Mouse (Mus musculus): ENCODE measurements around the gene Psmb9. TPM values are rescaled to one million over a fixed set of nuclear protein-coding genes. Genes with fewer than 3 reads are reported as not detected.
"Not testable (repeated sequence)": the region's sequence is repeated elsewhere in the genome, so short reads cannot be mapped to it uniquely, and the experiment has no call there.

Psmb9 gene
- 0.80 and 0.96 TPM in 2 replicates for polyA plus RNA-seq (2014; fragmentation: Nextera tagmentation; extraction: Ambion mirVana)

DNA sequence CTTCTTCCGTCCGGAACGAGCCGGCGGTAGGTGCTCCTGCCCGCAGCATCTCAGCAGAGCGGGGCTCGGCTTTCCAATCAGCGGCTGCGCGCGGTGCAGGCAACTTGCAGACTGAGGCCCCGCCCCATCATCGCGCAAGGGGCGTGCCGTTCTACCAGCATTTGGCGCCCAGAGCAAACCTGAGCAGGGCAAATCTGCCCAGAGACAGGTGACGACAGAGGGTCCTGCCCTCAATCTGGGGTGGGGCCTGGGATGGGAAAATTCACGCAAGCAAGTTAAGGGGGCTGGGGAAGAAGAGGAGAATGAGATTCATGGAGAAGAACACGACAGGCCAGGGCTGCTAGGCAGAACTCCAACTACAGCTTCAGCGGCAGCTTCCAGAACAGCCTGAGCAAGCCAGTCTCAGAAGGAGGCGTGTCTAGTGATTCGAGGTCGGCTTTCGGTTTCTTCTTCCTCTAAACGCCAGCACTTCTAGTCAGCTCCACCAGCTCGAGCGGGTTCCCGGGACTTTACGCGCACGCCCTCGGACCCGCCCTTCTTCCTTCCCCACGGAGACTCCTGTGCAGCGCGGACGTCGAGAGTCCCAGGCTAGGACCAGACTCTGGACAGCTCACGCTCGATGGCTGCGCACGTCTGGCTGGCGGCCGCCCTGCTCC, at the start of gene Psmb9, which contains the start of gene Tap1:
Psmb9 (minus strand) TSS at position 504 of the 656 bp plus-strand sequence.
Tap1 (plus strand) TSS at position 293 of the 656 bp plus-strand sequence.
- DNase-seq (ENCODE audit: low spot score) = peak; percentile 92
- H3K4me1 ChIP-seq (ENCODE audit: control insufficient read depth, insufficient read depth, low read length) = peaks cover 8% of the 10 kb centered on the region
- H3K4me2 ChIP-seq (ENCODE audit: low read depth) = peak within 1 kb of the TSS; percentile 67
- peak within 1 kb of the TSS; percentile 15 for H3K9ac ChIP-seq (ENCODE audit: low read length)
- WGBS = under 1% methylated on average over 46 of the region's 46 CpGs
- H3K9me3 ChIP-seq (ENCODE audit: control insufficient read depth, low read length) = no peaks in the 10 kb centered on the region
- peaks cover 38% of the 10 kb centered on the region for H3K27me3 ChIP-seq (ENCODE audit: control insufficient read depth, insufficient read depth, low read length)
- H3K27ac ChIP-seq (ENCODE audit: low read depth, low read length) = no peak within 1 kb of the TSS
- peak within 1 kb of the TSS; percentile 39 for H3K4me3 ChIP-seq (ENCODE audit: low read depth, low read length)
- peak; percentile 86 for ATAC-seq (ENCODE audit: insufficient read depth, low FRiP score, low TSS enrichment)
- H3K36me3 ChIP-seq (ENCODE audit: control insufficient read depth, insufficient read depth, low read length) = no peaks in the 10 kb centered on the region

DNA sequence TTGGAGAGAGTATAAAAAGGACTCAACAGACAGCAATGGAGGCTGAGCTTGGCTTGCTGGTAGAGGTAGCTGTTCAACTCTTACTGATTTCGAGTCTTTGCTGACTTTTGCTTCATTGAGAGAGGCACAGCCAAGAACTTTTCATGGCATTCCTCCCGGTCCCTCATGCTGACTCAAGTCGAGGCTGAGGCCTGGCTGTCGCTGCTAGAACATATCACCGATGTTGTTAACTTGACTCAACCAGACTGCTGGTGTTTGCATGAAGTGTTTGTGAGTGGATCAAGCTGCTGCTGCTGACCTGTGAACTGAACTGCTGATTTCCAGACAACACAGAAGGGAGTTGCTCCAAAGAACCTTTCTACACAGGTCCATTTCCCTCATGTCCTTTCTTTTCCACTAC, 49.1 kb upstream of the Psmb9 start:
- 89% methylated on average over 5 of the region's 5 CpGs for WGBS
- H3K27me3 ChIP-seq (ENCODE audit: control insufficient read depth, insufficient read depth, low read length) = no peaks in the 10 kb centered on the region
- ATAC-seq (ENCODE audit: insufficient read depth, low FRiP score, low TSS enrichment) = no peak
- H3K9me3 ChIP-seq (ENCODE audit: control insufficient read depth, low read length) = no peaks in the 10 kb centered on the region; the same call in 1 of the 2 replicates
- no peak overlapping the region for H3K4me3 ChIP-seq (ENCODE audit: low read depth, low read length)
- no peak overlapping the region for H3K27ac ChIP-seq (ENCODE audit: low read depth, low read length)
- no peaks in the 10 kb centered on the region for H3K4me1 ChIP-seq (ENCODE audit: control insufficient read depth, insufficient read depth, low read length)
- no peak overlapping the region for H3K4me2 ChIP-seq (ENCODE audit: low read depth)
- no peaks in the 10 kb centered on the region for H3K36me3 ChIP-seq (ENCODE audit: control insufficient read depth, insufficient read depth, low read length)
- DNase-seq (ENCODE audit: low spot score) = no peak
- no peak overlapping the region for H3K9ac ChIP-seq (ENCODE audit: low read length)

DNA sequence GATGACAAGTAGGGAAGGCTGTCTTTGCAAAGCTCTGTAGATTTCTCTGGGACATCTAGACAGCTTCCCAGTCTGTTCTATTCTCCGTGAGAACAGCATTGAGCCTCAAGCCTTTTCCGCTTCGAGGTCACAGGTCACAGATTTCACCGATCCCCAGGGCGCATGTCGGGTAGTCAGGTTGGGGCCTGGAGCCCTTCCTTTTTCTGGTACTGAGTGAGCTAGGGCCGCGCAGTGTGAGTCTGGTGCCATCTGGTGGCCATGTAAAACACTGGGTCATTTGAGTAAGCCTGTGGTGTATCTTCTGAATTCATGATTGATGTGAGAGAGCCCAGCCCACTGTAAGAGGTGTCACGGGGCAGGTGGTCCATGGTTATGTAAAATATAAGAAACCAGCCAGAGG, 47.4 kb upstream of the Psmb9 start:
- no peak overlapping the region for H3K9ac ChIP-seq (ENCODE audit: low read length)
- 64% methylated on average over 9 of the region's 9 CpGs for WGBS
- no peaks in the 10 kb centered on the region for H3K4me1 ChIP-seq (ENCODE audit: control insufficient read depth, insufficient read depth, low read length)
- H3K4me3 ChIP-seq (ENCODE audit: low read depth, low read length) = no peak overlapping the region
- peak; percentile 58 for DNase-seq (ENCODE audit: low spot score)
- H3K9me3 ChIP-seq (ENCODE audit: control insufficient read depth, low read length) = no peaks in the 10 kb centered on the region
- H3K27ac ChIP-seq (ENCODE audit: low read depth, low read length) = no peak overlapping the region
- no peaks in the 10 kb centered on the region for H3K36me3 ChIP-seq (ENCODE audit: control insufficient read depth, insufficient read depth, low read length)
- no peak overlapping the region for H3K4me2 ChIP-seq (ENCODE audit: low read depth)
- ATAC-seq (ENCODE audit: insufficient read depth, low FRiP score, low TSS enrichment) = no peak
- no peaks in the 10 kb centered on the region for H3K27me3 ChIP-seq (ENCODE audit: control insufficient read depth, insufficient read depth, low read length)

GRCm38 (mm10) chr17:34232021-34232420, 44.5 kb upstream of the Psmb9 start:
- 82% methylated on average over 5 of the region's 7 CpGs for WGBS
- DNase-seq (ENCODE audit: low spot score); ATAC-seq (ENCODE audit: insufficient read depth, low FRiP score, low TSS enrichment); H3K4me3 ChIP-seq (ENCODE audit: low read depth, low read length); H3K36me3 ChIP-seq (ENCODE audit: control insufficient read depth, insufficient read depth, low read length); H3K9me3 ChIP-seq (ENCODE audit: control insufficient read depth, low read length); H3K27me3 ChIP-seq (ENCODE audit: control insufficient read depth, insufficient read depth, low read length); H3K4me2 ChIP-seq (ENCODE audit: low read depth); H3K9ac ChIP-seq (ENCODE audit: low read length); H3K27ac ChIP-seq (ENCODE audit: low read depth, low read length); H3K4me1 ChIP-seq (ENCODE audit: control insufficient read depth, insufficient read depth, low read length): not testable (repeated sequence)

GRCm38 (mm10) chr17:34230971-34231370, 43.4 kb upstream of the Psmb9 start:
- DNase-seq (ENCODE audit: low spot score); H3K9ac ChIP-seq (ENCODE audit: low read length); H3K36me3 ChIP-seq (ENCODE audit: control insufficient read depth, insufficient read depth, low read length); H3K4me3 ChIP-seq (ENCODE audit: low read depth, low read length); H3K4me1 ChIP-seq (ENCODE audit: control insufficient read depth, insufficient read depth, low read length); ATAC-seq (ENCODE audit: insufficient read depth, low FRiP score, low TSS enrichment); H3K27me3 ChIP-seq (ENCODE audit: control insufficient read depth, insufficient read depth, low read length); H3K9me3 ChIP-seq (ENCODE audit: control insufficient read depth, low read length); H3K4me2 ChIP-seq (ENCODE audit: low read depth); H3K27ac ChIP-seq (ENCODE audit: low read depth, low read length): not testable (repeated sequence)
- 95% methylated on average over 3 of the region's 9 CpGs for WGBS

- WGBS = 97% methylated on average over 11 of the region's 23 CpGs
- not testable (repeated sequence) for ATAC-seq (ENCODE audit: insufficient read depth, low FRiP score, low TSS enrichment); H3K4me1 ChIP-seq (ENCODE audit: control insufficient read depth, insufficient read depth, low read length); H3K4me3 ChIP-seq (ENCODE audit: low read depth, low read length); H3K27me3 ChIP-seq (ENCODE audit: control insufficient read depth, insufficient read depth, low read length); H3K4me2 ChIP-seq (ENCODE audit: low read depth); H3K9me3 ChIP-seq (ENCODE audit: control insufficient read depth, low read length); H3K36me3 ChIP-seq (ENCODE audit: control insufficient read depth, insufficient read depth, low read length); DNase-seq (ENCODE audit: low spot score); H3K27ac ChIP-seq (ENCODE audit: low read depth, low read length); H3K9ac ChIP-seq (ENCODE audit: low read length)
Observed at GRCm38 (mm10) chr17:34225911-34226310, 38.3 kb upstream of the Psmb9 start.

DNA sequence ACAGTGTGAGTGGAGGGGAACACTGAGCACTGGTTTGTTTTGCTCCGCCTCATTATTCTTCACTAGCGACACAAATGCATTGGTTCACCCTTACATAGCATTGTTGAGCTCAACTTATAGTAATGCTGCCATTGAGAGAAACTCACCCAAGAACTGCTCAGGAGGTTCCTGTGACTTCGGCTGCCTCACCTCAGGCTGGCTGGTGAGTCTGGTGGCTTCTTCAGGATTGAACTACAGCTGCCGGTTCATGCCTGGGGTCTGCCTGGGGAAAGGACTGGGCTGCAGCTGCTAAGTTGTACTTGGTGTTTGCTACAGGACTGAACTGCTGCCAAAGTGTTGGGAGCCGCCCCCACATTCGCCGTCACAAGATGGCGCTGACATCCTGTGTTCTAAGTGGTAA, 37.9 kb upstream of the Psmb9 start:
- no peak for ATAC-seq (ENCODE audit: insufficient read depth, low FRiP score, low TSS enrichment)
- 94% methylated on average over 8 of the region's 8 CpGs for WGBS

DNA sequence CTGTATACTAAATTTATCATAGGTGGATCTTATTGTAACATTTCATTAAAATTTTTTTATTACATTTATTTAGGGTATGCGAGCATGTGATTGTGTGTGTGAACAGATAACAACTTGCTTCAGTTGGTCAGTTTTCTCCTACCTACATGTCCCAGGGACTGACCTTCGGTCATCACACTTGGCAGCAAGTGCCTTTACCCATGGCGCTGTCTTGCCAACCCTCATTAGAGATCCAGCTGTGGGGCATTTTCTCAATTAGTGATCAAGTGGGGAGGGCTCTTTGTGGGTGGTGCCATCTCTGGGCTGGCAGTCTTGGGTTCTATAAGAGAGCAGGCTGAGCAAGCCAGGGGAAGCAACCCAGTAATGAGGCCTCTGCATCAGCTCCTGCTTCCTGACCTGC, 37.3 kb upstream of the Psmb9 start:
- H3K9me3 ChIP-seq (ENCODE audit: control insufficient read depth, low read length) = no peaks in the 10 kb centered on the region
- H3K4me1 ChIP-seq (ENCODE audit: control insufficient read depth, insufficient read depth, low read length) = no peaks in the 10 kb centered on the region
- ATAC-seq (ENCODE audit: insufficient read depth, low FRiP score, low TSS enrichment) (no peak), DNase-seq (ENCODE audit: low spot score) (no peak)
- no peak overlapping the region for H3K27ac ChIP-seq (ENCODE audit: low read depth, low read length)
- no peaks in the 10 kb centered on the region for H3K27me3 ChIP-seq (ENCODE audit: control insufficient read depth, insufficient read depth, low read length)
- H3K9ac ChIP-seq (ENCODE audit: low read length) = no peak overlapping the region
- H3K4me2 ChIP-seq (ENCODE audit: low read depth) = no peak overlapping the region
- H3K4me3 ChIP-seq (ENCODE audit: low read depth, low read length) = no peak overlapping the region
- WGBS = 93% methylated on average over 3 of the region's 3 CpGs
- H3K36me3 ChIP-seq (ENCODE audit: control insufficient read depth, insufficient read depth, low read length) = no peaks in the 10 kb centered on the region

More for the DNA sequence above, 37.9 kb upstream of the Psmb9 start:
- no peaks in the 10 kb centered on the region for H3K36me3 ChIP-seq (ENCODE audit: control insufficient read depth, insufficient read depth, low read length)
- H3K4me1 ChIP-seq (ENCODE audit: control insufficient read depth, insufficient read depth, low read length) = no peaks in the 10 kb centered on the region
- H3K9me3 ChIP-seq (ENCODE audit: control insufficient read depth, low read length) = no peaks in the 10 kb centered on the region
- DNase-seq (ENCODE audit: low spot score) = no peak
- no peak overlapping the region for H3K4me3 ChIP-seq (ENCODE audit: low read depth, low read length)
- H3K27ac ChIP-seq (ENCODE audit: low read depth, low read length) = no peak overlapping the region
- no peak overlapping the region for H3K9ac ChIP-seq (ENCODE audit: low read length)
- no peak overlapping the region for H3K4me2 ChIP-seq (ENCODE audit: low read depth)
- H3K27me3 ChIP-seq (ENCODE audit: control insufficient read depth, insufficient read depth, low read length) = no peaks in the 10 kb centered on the region

- H3K27me3 ChIP-seq (ENCODE audit: control insufficient read depth, insufficient read depth, low read length); H3K4me1 ChIP-seq (ENCODE audit: control insufficient read depth, insufficient read depth, low read length); H3K27ac ChIP-seq (ENCODE audit: low read depth, low read length); DNase-seq (ENCODE audit: low spot score); H3K9me3 ChIP-seq (ENCODE audit: control insufficient read depth, low read length); ATAC-seq (ENCODE audit: insufficient read depth, low FRiP score, low TSS enrichment); H3K9ac ChIP-seq (ENCODE audit: low read length); H3K4me2 ChIP-seq (ENCODE audit: low read depth); H3K36me3 ChIP-seq (ENCODE audit: control insufficient read depth, insufficient read depth, low read length); H3K4me3 ChIP-seq (ENCODE audit: low read depth, low read length): not testable (repeated sequence)
- no CpG with 5 or more reads among the region's 16 CpGs for WGBS
Observed at GRCm38 (mm10) chr17:34220401-34220800, 32.8 kb upstream of the Psmb9 start.

All from neural tube, embryonic 11.5 days (tissue).